Mouse (Mus musculus) cortical plate, adult 2 months (tissue): Measurements from ENCODE around the gene Timp3. TPM values are rescaled to one million over a fixed set of nuclear protein-coding genes. Genes with fewer than 3 reads are reported as not detected.

Source experiments
- H3K27ac ChIP-seq: fragments of 200-500 bp; 2 replicates; pipeline ENCODE4 v1.5.1; 2012; ENCODE audit warnings: low read length, control low read depth, inconsistent platforms; ENCODE audit not compliant: insufficient read depth
- H3K4me1 ChIP-seq: fragments of 200-500 bp; 2 replicates; pipeline ENCODE4 v1.6.1; 2011; ENCODE audit warnings: low read length; ENCODE audit not compliant: control insufficient read depth, insufficient read depth
- H3K4me3 ChIP-seq: fragments of 200-500 bp; 2 replicates; pipeline ENCODE4 v1.5.1; 2011; ENCODE audit warnings: mild to moderate bottlenecking, low read length, control low read depth; ENCODE audit not compliant: insufficient read depth
- CTCF ChIP-seq: fragments of 200-500 bp; IDR thresholded peaks from 2 replicates; pipeline ENCODE4 v1.5.1; 2011; ENCODE audit warnings: mild to moderate bottlenecking, control low read depth, low read length; ENCODE audit not compliant: insufficient read depth; ENCODE audit errors: extremely low read depth
- POLR2A ChIP-seq: fragments of 200-500 bp; IDR thresholded peaks from 2 replicates; pipeline ENCODE4 v1.6.1; 2011; ENCODE audit warnings: mild to moderate bottlenecking, low read length, control low read depth; ENCODE audit not compliant: insufficient read depth; ENCODE audit errors: extremely low read depth
- polyA plus RNA-seq: library from polyadenylated mRNA; depleted of rRNA; stranded (reverse); fragments of >200 nt; gene quantifications from 2 replicates; pipeline ENCODE4 v1.2.3, GENCODE M21; 2012

Gene Timp3
- polyA plus RNA-seq, 1 experiment: 55.0 TPM

DNA sequence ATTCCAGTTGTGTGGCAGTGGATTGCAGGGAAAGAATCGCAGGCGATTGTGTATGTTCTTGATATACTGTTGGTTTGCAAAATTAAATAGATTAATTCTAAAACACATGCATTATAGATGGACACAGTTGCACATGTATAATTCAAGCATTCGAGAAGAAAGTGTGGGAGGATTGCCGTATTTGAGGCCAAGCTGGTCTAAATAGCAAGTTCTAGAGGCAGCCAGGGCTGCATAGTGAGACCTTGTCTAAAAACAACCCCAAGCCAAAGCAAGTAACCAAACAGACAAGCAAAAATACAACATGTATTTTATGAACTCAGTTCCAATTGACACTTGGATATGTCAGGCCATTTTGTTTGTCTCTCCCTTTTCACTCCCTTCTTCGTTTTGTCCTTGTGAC is 24.6 kb upstream of the Timp3 start:
- Histone ChIP-seq H3K4me3 (no peak overlapping the region), H3K27ac (no peak overlapping the region), H3K4me1 (peaks cover 4% of the 10 kb centered on the region; the same call in 1 of the 2 replicates)
- no peak for TF ChIP-seq CTCF
- TF ChIP-seq POLR2A: no peak

DNA sequence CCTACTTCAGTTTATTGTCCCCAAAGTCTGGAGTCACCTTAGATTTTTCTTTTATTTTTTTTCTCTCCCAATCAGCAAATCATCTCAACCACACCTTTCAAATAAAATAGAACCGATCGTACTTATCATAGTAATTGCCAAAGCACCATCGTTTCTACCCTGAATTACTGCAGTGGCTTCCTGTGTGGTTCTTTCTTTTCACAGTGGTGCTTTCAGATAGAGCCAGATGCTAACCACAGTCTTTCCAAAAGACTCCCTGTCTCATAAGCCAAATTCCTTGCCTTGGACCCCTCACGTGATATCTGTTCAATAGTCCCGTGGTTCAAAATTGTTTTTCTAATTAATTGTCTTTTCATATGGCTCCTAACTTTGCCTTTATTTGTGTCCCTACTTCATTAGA is 22.8 kb upstream of the Timp3 start:
- peaks cover 4% of the 10 kb centered on the region; the same call in 1 of the 2 replicates for H3K4me1 ChIP-seq
- no peak overlapping the region for H3K4me3 ChIP-seq
- no peak overlapping the region for H3K27ac ChIP-seq
- TF ChIP-seq POLR2A (no peak), CTCF (no peak)

DNA sequence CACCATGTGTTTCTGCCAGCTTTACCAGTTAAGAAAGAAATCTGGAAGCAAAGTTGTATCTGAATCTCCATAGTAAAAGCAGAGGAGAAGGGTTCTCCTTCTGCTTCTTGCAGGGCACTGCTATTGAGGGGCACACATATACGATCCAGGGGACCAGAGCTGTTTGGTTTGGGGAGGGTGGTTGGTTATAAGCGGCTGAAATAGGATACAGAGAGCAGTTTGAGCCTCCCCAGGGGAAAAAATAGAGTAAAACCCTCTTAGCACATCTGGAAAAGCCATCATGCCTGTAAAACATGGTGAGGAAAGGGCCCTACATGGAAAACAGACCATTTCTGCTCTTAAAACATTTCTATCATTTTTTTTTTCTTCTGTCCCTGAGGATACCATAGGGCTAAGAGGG is 21.7 kb upstream of the Timp3 start:
- no peak overlapping the region for H3K4me3 ChIP-seq
- H3K4me1 ChIP-seq: peaks cover 4% of the 10 kb centered on the region; the same call in 1 of the 2 replicates
- no peak overlapping the region for H3K27ac ChIP-seq
- no peak for TF ChIP-seq CTCF
- TF ChIP-seq POLR2A: no peak

DNA sequence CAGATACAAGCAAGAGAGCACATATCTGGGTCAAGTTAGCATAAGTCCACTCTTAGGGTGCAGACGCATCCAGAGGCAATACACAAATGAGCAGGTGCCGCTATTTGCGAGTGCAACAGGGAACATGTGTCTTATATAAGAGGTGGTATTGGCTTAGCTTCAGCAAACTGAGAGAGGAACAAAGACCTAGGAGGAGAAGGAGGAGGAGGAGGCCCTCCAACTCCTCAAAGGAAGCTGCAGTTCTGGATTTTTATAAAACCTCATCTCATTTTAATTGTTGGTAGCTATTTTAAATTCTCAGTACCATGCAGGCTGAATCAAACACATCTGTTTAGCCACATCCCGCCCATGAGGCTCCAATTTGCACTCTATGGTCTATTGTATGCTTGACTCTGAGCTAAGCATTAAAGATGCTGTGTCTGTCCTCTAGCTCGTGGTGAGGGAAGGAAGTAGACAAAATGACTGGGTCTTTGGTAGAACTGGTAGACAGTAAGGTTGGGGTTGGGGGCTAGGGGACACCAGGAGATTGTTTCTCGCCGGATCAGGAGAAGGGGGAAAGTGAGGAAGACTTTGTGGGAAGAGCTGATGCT is 20.5 kb upstream of the Timp3 start:
- 0 out of 2 replicates have a peak overlapping the region, but pooled peaks have one; percentile 30 for H3K27ac ChIP-seq
- no peak for TF ChIP-seq CTCF
- no peak for TF ChIP-seq POLR2A
- no peak overlapping the region for H3K4me3 ChIP-seq
- H3K4me1 ChIP-seq: peaks cover 4% of the 10 kb centered on the region; the same call in 1 of the 2 replicates

DNA sequence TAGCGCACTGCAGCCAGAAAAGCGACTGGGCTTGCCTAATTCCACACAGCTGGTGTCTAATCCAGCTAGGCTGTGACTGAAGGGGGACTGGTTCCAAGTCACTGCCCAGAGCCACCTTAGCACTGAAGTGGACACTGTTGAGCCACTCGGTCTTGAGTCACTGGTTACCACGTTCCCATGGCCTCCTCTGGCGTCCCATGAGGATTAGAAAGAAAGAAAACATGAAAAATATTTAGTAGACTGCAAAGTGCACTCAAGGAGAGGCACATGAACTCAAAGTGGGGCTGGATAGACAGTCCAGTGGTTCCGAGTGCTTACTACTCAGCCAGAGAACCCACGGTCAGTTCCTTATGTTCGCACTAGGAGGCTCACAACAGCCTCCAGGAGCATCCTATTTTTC is 18.9 kb upstream of the Timp3 start:
- H3K4me1 ChIP-seq: peaks cover 4% of the 10 kb centered on the region; the same call in 1 of the 2 replicates
- H3K4me3 ChIP-seq: no peak overlapping the region
- no peak overlapping the region for H3K27ac ChIP-seq
- no peak for TF ChIP-seq POLR2A

DNA sequence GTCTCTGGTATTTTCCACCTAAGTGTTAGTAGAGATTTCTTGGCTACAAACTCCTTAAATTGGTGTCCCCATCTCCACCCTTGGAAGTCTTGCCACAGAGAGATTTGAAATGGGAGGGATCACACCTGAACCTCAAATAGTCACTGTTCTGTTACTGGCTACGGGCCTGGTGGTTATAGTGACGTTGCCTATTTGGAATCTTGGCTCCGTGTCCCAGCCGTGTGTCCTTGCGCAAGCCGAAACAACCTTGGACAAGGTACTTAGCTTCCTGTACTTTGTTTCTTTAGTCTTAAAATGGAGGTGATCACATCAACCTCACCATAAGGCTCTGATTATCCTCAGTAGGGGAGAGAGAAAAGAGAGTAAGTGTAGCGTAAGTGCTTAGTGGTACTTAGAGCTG is 13.7 kb upstream of the Timp3 start:
- no peak overlapping the region for H3K27ac ChIP-seq
- no peak overlapping the region for H3K4me3 ChIP-seq
- no peak for TF ChIP-seq CTCF
- no peak for TF ChIP-seq POLR2A
- no peaks in the 10 kb centered on the region for H3K4me1 ChIP-seq

DNA sequence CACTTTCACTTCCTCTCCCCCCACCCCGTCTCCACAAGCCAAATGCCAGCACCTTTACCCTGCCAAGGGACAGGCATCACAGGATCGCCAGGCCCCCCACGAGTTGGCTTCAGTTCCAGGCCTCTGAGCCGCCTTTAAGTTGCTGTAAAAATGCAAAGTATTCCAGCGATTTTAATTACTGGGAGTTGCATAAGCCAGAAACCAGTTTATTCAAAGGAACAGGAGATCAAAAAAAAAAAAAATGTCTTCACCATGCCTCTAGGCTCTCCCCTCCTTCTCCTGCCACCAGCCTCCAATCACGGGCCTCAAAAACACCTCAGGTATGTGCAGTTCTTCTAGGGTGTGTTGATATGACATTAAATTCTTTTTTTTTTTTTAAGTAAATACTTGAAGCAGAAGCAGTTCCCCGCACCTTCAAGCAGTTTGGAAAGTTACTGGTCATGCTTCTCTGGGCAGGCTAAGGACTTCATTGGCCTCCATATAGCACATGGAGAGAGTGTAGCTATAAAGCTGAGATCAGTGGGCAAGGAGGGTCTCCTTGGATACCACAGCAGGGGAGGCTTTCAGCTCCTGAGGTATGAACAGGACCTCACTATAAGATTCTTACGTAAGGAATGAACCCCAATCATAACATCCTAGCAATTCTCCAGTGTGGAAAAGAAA is 9.9 kb upstream of the Timp3 start:
- no peak overlapping the region for H3K4me3 ChIP-seq
- H3K27ac ChIP-seq: no peak overlapping the region
- H3K4me1 ChIP-seq: no peaks in the 10 kb centered on the region
- no peak for TF ChIP-seq CTCF
- TF ChIP-seq POLR2A: no peak

DNA sequence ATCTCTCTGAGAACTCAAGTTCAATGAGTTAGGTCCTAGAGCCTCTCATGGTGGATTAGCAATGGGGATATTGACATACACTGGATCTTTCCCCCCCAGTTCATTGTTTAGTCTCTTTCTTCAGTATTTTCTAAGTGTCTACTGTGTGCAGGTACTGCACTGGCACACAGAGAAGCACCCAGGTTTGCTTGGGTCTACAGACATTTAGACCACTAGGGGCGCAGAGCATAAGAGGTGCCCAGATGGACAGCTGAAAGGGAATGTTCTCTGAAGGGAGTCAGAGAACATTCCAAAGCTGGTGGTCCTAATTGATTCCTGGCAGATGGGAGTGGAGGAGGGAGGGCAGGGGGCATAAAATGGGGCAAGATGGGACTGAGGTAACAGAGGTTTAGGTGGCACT is 6.3 kb upstream of the Timp3 start:
- Histone ChIP-seq H3K4me1 (no peaks in the 10 kb centered on the region), H3K4me3 (no peak overlapping the region), H3K27ac (no peak overlapping the region)
- TF ChIP-seq POLR2A (no peak), CTCF (no peak)

DNA sequence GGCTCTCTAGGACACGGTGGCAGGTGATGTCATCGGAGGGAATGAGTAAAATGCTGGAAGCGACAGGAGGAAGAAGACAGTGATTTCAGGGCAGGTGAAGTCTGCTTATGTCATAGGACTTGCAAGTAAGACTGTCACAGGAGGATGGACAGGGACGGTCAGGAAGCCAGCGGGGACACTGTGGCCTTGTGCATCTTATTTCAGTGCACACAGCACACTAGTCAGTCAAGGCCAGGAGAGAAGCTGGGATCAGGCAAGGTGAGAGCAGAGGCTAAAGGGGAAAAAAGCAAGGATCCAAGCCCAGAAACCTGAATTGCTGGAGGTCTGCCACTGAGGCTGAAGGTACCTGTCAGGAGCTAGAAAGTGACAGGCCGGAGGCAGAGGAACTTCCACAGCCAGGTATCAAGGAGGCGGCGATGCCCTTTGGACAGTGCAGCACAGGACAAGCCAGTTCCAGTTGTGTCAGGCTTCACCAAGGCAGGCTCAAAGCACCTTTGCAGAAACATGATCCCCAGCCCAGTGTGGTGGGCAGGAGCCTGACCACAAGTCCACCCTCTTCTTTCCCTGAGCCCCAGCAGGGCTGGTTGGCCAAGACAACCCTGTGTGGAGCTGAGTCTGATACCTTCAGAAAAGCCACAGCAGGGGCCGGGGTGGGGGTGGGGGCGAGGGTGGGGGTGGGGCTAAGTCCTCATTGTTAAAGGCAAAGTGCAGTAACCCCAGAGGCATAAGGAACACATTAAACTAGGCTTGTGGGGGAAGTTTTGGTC is 5.4 kb upstream of the Timp3 start:
- Histone ChIP-seq H3K27ac (no peak overlapping the region), H3K4me3 (no peak overlapping the region), H3K4me1 (no peaks in the 10 kb centered on the region)
- no peak for TF ChIP-seq CTCF
- TF ChIP-seq POLR2A: no peak

DNA sequence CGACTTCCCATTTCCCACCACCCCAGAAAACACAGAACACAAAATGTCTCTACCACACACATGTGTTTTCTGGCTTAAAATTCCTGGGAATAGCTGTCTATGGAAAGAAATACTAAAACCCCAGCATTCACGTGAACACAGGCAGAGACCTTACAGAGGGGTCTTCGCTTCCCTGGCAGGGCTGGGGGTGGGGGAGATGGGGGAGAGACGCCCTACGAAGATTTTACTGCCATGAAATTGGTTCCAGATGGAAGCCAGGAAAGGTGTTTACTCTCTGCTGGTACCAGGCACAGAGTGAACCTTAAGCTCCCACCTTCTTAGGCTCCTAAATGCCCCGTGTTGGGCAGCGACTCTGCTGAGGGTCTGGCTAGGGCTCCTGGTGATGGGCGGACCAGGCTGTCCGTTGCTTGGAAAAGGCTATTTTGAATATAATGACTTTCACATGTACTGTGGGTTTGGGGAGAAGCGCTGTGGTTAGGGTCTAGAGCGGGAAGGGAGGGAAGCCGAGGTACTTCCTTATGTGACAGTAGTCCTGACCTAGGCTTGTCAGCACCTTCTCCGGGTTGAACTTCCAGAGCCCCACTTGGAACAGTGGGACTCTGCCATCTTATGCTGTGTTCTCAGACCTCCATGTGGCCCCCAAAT is 4.6 kb upstream of the Timp3 start:
- H3K4me1 ChIP-seq: no peaks in the 10 kb centered on the region
- no peak overlapping the region for H3K4me3 ChIP-seq
- TF ChIP-seq CTCF (no peak), POLR2A (no peak)
- no peak overlapping the region for H3K27ac ChIP-seq
